Mouse (Mus musculus): Measurements from ENCODE around the gene Fam155a. TPM values are rescaled to one million over a fixed set of nuclear protein-coding genes. Genes with fewer than 3 reads are reported as not detected.

The Fam155a gene
- polyA plus RNA-seq, 1 experiment from 2014 or later = 0.96 TPM

DNA sequence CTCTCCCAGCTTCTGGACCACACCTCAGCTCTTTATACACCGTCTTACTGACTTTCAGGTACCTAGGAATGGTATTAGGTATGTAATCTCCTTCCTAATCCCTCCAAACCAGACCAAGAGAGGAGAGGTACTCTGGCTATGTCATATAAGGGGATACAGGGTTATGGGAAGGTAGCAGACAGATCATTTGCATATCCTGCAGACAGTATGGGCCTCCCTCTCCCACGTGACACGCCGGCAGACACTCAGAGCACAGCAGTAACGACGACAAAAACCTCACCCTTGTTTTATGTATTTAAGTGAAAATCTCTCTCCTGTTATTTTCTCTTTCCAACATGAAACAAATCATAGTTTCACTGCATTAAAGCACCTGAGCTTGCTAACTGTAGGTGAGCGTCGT is 496.8 kb downstream of the Fam155a start:
- H3K4me2 ChIP-seq (replicated peaks; ENCODE audit: low read depth) = no peak overlapping the region
- ATAC-seq = no peak
- 59% methylated on average over 8 of the region's 8 CpGs for WGBS

GRCm38 (mm10) chr8:9264378-9264777 is 506.6 kb downstream of the Fam155a start:
- Histone ChIP-seq H3K4me1 (replicated peaks; ENCODE audit: control insufficient read depth, insufficient read depth, low read length) (no peaks in the 10 kb centered on the region), H3K4me3 (ENCODE audit: low read depth, low read length) (no peak overlapping the region), H3K27me3 (replicated peaks; ENCODE audit: control insufficient read depth, insufficient read depth, low read length) (no peaks in the 10 kb centered on the region), H3K9ac (ENCODE audit: low read depth, low read length) (no peak overlapping the region), H3K27ac (ENCODE audit: low read depth, low read length) (no peak overlapping the region), H3K9me3 (ENCODE audit: control insufficient read depth) (no peaks in the 10 kb centered on the region), H3K36me3 (ENCODE audit: control insufficient read depth, insufficient read depth) (no peaks in the 10 kb centered on the region), H3K4me2 (replicated peaks; ENCODE audit: low read depth) (no peak overlapping the region)
- WGBS = 84% methylated on average over 8 of the region's 8 CpGs
- TF ChIP-seq CTCF (IDR thresholded peaks at IDR 0.05; ENCODE audit: low read depth) = no peak
- ATAC-seq = no peak

More for the DNA sequence above, 496.8 kb downstream of the Fam155a start:
- Histone ChIP-seq H3K27ac (ENCODE audit: low read depth, low read length) (no peak overlapping the region), H3K4me1 (replicated peaks; ENCODE audit: control insufficient read depth, insufficient read depth, low read length) (no peaks in the 10 kb centered on the region), H3K27me3 (replicated peaks; ENCODE audit: control insufficient read depth, insufficient read depth, low read length) (no peaks in the 10 kb centered on the region), H3K4me3 (ENCODE audit: low read depth, low read length) (no peak overlapping the region), H3K9me3 (ENCODE audit: control insufficient read depth) (no peaks in the 10 kb centered on the region), H3K9ac (ENCODE audit: low read depth, low read length) (no peak overlapping the region), H3K36me3 (ENCODE audit: control insufficient read depth, insufficient read depth) (no peaks in the 10 kb centered on the region)
- no peak for TF ChIP-seq CTCF (IDR thresholded peaks at IDR 0.05; ENCODE audit: low read depth)

DNA sequence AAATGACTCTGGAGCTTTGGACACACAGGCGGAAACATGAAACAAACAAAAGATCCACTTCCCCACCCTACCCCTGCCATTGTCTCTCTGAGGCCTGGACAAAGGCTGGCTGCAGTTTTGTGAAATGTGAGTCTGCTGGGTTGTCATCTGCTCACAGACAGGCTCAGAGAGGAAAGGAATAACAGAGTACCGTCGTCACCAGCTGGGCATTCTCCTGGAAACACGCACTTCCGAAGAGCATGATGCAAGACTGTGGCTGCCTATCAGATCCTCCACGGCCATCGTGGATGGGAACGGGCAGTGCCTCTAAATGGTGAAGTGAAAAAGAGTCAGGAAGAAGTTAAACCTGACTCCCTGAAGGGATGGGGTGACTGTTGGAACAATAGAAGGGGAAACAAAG is 509.4 kb downstream of the Fam155a start:
- Histone ChIP-seq H3K27ac (ENCODE audit: low read depth, low read length) (no peak overlapping the region), H3K4me1 (replicated peaks; ENCODE audit: control insufficient read depth, insufficient read depth, low read length) (no peaks in the 10 kb centered on the region), H3K9me3 (ENCODE audit: control insufficient read depth) (no peaks in the 10 kb centered on the region), H3K27me3 (replicated peaks; ENCODE audit: control insufficient read depth, insufficient read depth, low read length) (no peaks in the 10 kb centered on the region), H3K4me2 (replicated peaks; ENCODE audit: low read depth) (no peak overlapping the region), H3K36me3 (ENCODE audit: control insufficient read depth, insufficient read depth) (no peaks in the 10 kb centered on the region), H3K4me3 (ENCODE audit: low read depth, low read length) (no peak overlapping the region), H3K9ac (ENCODE audit: low read depth, low read length) (no peak overlapping the region)
- no peak for TF ChIP-seq CTCF (IDR thresholded peaks at IDR 0.05; ENCODE audit: low read depth)
- no peak for ATAC-seq
- 65% methylated on average over 8 of the region's 8 CpGs for WGBS

DNA sequence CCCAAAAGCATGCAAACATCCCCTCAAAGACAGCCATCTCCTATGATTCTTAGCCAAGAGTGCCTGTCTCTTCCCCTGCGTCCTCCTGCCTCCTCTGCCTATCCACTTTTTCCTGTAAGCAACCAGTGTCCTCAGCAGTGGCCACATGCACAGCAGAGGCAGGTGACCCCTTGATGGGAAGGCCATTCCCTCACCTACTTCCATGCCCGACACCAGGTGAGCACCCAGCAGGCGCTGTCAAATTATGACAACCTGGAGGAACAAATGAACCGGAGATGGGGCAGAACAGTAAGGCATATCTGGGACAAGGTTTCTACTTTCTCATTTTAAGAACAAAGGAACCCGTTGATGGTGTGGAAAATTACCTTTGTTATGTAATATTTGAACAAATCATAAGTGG is 515.6 kb downstream of the Fam155a start:
- Histone ChIP-seq H3K9ac (ENCODE audit: low read depth, low read length) (no peak overlapping the region), H3K4me2 (replicated peaks; ENCODE audit: low read depth) (no peak overlapping the region), H3K9me3 (ENCODE audit: control insufficient read depth) (no peaks in the 10 kb centered on the region), H3K4me1 (replicated peaks; ENCODE audit: control insufficient read depth, insufficient read depth, low read length) (no peaks in the 10 kb centered on the region), H3K36me3 (ENCODE audit: control insufficient read depth, insufficient read depth) (no peaks in the 10 kb centered on the region), H3K27me3 (replicated peaks; ENCODE audit: control insufficient read depth, insufficient read depth, low read length) (no peaks in the 10 kb centered on the region), H3K4me3 (ENCODE audit: low read depth, low read length) (no peak overlapping the region), H3K27ac (ENCODE audit: low read depth, low read length) (no peak overlapping the region)
- TF ChIP-seq CTCF (IDR thresholded peaks at IDR 0.05; ENCODE audit: low read depth) = no peak
- 91% methylated on average over 5 of the region's 5 CpGs for WGBS
- ATAC-seq = no peak

DNA sequence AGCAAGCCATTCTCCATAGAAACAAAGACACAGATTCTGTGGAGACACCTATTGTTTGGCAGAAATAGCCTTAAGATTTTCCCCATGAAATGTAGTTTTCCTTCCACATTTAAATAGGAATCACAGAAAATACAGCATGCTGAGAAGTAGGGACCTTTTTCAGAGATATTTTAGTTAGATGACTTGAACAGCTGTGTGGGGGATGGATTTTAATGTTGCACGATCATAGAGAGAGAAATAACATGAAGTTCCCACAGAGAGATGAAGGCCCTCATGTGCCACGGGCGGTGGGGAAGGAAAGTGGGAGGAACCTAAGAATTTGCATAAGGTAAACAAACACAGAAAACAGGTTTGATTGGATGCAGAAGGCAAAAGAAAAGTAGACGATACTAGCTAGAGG is 518.0 kb downstream of the Fam155a start:
- H3K27me3 ChIP-seq (replicated peaks; ENCODE audit: control insufficient read depth, insufficient read depth, low read length) = no peaks in the 10 kb centered on the region
- no peak for ATAC-seq
- no peak overlapping the region for H3K4me2 ChIP-seq (replicated peaks; ENCODE audit: low read depth)
- H3K4me1 ChIP-seq (replicated peaks; ENCODE audit: control insufficient read depth, insufficient read depth, low read length) = no peaks in the 10 kb centered on the region
- no peak overlapping the region for H3K9ac ChIP-seq (ENCODE audit: low read depth, low read length)
- no peak for TF ChIP-seq CTCF (IDR thresholded peaks at IDR 0.05; ENCODE audit: low read depth)
- no peaks in the 10 kb centered on the region for H3K9me3 ChIP-seq (ENCODE audit: control insufficient read depth)
- 68% methylated on average over 4 of the region's 4 CpGs for WGBS
- no peak overlapping the region for H3K27ac ChIP-seq (ENCODE audit: low read depth, low read length)
- H3K4me3 ChIP-seq (ENCODE audit: low read depth, low read length) = no peak overlapping the region
- H3K36me3 ChIP-seq (ENCODE audit: control insufficient read depth, insufficient read depth) = no peaks in the 10 kb centered on the region

DNA sequence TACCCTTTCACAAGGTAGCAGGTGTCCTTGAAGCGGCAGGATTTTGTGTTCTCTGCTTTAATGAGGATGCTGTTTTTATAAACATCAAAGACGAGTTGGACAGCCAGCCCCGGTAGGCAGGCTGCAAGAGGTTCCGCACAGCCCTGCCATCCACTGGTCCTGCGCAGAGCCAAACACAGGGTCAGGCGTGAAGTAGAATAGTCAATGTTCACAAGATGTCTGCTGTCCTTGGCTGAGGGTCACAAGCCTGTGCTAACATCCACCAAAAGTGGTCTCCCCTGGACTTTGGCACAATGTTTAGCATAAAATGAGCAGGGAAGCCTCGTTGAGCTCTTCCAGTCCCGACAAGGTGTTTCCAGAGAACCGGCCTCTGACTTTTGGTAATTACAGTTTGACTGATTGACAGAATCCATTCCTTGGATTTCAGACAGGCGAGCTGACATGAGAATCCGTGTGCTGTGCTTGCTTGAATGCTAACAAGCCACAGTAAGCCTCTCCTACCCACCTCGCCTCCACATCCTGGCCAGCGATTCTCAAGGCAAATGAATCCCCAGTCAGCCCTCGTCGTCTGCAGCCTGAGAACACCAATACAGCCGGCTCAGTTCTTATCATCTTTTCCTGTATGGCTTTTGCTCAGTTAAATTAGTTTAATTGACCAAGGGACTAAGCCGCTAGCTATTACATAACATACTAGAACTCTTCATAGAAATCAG is 522.7 kb downstream of the Fam155a start:
- no peak for TF ChIP-seq CTCF (IDR thresholded peaks at IDR 0.05; ENCODE audit: low read depth)
- WGBS = 67% methylated on average over 17 of the region's 17 CpGs
- Histone ChIP-seq H3K4me2 (replicated peaks; ENCODE audit: low read depth) (no peak overlapping the region), H3K4me1 (replicated peaks; ENCODE audit: control insufficient read depth, insufficient read depth, low read length) (no peaks in the 10 kb centered on the region), H3K27ac (ENCODE audit: low read depth, low read length) (no peak overlapping the region), H3K36me3 (ENCODE audit: control insufficient read depth, insufficient read depth) (no peaks in the 10 kb centered on the region), H3K27me3 (replicated peaks; ENCODE audit: control insufficient read depth, insufficient read depth, low read length) (no peaks in the 10 kb centered on the region), H3K9ac (ENCODE audit: low read depth, low read length) (no peak overlapping the region), H3K9me3 (ENCODE audit: control insufficient read depth) (no peaks in the 10 kb centered on the region), H3K4me3 (ENCODE audit: low read depth, low read length) (no peak overlapping the region)
- ATAC-seq = no peak

Measured in intestine, postnatal 0 days (tissue).